Mouse (Mus musculus) kidney, adult 18-20 months (tissue): ENCODE data around the gene Klf11.
"Not testable (repeated sequence)": the region's sequence is repeated elsewhere in the genome, so short reads cannot be mapped to it uniquely, and the experiment has no call there.

Source experiments
- DNase-seq: peaks from one replicate; pipeline ENCODE4 v3.0.0; 2021

Klf11 gene

DNA sequence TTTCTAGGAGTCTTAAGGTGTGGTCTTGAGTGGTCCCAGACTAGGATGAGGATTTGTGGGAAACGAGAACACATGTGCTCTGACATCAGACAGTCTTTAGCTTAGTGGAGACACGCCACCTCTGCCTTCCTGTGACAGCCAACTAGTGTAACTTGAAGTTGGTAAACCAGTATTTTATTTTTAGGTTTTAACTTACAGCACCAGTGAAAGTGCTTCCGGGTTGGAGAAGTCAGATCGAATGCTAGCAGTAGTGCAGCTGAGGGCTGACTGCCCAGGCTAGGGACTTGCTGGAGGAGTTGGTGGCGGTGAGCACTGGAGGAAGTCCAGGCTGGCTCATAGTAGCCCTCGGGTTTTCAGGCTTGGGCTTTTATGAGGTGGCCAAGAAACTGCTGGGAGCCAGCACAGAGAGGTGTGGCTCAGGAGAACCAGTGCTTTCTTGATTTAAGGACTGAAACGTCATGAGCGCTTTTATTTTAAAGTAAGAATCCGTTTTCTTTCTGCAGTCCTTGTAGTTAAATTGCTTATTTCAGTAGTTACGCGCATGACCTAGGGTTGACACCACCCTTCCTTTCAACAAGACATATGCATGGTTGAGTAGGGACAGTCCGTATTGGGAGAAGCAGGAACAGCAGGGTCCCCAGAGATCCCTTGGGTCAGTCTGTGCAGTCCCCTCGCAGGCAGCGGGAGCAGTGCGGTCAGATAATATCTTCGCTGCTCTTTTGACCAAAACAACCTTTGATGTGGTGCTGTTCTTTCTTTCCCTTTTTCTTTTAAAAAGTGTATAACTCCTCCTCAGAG, 3.2 kb downstream of the Klf11 start:
- DNase-seq = no peak

DNA sequence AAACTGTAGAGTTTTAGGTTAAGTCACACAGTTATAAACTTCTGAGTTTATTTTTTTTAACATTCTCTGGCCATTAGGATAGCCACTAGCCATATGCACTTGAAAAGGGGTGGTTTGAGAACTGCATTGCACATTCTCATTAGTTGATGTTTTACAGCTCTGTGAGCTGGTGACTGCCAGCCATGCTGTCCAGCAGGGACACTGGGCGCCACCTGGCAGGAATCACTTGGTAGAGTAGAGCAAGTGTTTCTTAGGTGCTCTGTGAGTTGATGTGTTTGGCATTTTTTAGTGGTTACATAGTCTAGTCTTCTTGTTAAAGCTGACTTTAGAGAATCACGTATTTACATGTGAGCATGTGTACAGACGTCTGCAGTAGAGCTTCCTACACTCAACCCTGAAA, 5.4 kb downstream of the Klf11 start:
- no peak for DNase-seq

DNA sequence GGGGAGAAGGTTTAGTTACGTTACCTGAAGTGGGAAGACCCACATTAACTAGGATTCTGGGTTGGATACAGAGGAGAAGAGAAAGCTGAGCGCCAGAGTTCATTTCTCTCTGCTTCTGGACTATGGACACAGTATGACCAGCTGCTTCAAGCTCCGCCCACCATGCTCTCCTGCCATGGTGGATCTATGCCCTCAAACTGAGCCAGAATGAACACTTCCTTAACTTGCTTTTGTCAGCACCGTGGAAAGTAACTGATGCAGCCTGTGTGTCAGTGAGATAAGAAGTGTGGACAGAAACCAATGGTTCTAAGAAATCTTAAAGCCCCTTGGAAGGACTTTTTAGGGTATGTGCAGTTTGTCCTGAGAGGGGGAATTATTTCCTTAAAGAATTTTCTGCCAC, 7.9 kb downstream of the Klf11 start:
- no peak for DNase-seq

DNA sequence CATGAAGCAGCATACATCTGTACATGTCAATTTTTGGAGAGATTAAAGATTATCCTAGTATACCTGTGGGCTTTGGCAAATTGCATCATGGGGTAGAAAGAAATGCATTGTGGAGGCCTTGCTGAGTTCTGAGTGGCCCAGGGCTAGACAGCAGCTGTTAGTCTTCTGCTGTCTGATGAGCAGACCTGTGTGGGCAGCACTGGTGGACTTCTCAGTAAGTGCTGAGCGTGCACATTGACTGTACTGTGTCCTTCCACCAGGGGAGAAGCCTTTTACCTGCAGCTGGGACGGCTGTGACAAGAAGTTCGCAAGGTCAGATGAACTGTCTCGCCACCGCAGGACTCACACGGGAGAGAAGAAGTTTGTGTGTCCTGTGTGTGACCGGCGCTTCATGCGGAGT, 8.8 kb downstream of the Klf11 start:
- no peak for DNase-seq

DNA sequence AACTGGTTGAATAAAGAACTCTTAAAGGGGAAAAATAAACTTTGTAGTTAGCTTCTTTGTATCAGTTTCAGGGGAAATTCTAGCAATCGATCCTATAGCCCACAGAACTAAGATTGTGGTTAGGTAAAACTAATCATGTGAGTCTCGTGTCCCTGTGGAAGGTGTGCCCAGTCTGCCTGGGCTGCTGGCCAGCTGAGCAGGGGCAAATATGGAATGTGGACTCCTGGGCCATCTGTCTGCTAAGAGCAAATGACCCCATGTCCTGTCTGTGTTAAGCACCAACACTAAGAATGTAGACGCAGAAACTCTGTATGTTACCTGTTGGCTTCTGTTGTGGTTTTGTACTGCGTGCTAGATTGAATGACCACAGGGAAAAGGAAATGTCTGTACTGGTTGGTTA, 10.0 kb downstream of the Klf11 start:
- DNase-seq = peak; percentile 63

DNA sequence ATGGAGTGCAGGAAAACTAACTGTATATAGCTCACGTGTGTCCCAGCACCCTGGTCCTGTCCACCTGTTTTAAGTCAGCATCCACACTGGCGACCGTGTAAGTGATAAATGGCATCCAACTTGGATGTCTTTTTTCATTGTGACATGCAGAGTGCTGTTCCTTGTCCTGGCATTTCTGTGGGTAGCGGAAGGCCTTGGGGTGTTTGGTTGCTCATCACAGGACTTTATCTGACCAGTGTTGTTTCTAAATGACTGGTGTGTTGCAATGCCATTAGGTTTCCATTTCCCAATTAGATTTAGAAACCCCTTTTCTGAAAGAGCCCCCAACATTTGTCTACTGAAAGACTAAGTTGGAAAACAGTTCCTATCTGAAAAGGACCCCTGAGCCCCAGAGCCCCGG, 11.1 kb downstream of the Klf11 start:
- no peak for DNase-seq

DNA sequence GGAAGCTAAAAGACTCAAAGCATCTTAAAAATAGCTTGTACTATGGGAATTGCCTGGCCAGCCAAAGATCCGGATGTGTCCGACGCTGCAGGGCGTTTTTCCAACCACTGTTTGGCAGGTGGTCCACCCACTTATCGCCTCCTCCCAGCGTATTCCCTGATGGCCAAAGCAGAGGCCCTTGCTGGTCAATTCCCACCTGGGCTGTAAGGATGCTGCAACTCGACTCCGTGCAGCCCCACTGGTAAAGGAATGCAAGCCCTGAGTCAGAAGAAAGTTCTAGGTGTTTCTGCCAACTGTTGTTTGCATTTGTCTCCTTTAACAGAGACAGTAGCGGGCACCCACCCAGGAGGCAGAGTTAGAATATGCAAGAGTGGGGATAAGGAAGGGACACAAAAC, 29.0 kb downstream of the Klf11 start:
- peak; percentile 57 for DNase-seq

DNA sequence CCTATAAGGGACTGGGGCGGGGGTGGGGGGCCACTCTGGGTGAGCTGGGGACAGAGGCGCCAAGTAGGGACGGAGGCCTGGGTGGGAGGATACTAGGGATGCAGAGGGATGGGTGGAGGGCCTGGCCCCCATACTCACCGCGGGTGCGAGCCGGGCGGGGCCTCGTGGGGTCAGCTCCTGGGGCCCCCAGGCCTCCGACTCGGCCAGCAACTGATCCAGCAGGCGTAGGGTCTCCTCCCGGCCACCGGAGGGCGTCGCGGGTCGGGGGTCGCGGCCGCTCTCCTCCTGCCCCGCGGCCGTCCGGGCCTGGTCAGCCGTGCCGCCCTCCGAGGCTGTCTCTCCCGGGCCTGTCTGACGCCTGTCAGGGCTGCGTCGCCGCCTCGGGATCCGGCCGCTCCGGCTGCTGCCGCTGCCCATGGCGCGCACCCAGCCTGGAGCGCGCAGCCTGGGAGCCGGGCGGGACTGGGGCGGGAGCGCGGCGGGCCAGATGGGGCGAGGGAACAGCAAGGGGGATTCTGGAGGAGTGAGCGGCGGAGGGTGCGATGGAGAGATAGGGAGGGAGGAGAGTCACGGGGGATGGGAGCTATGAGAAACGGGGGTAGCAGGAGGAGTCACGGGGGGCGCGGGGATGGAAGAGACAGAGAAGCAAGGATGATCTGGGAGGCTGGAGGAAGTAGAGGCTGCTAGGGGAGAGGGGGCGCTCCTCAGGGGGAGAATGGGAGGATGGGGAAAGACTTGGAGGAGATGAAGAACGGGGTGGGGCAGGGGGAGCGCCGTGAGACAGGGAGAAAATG, 29.6 kb downstream of the Klf11 start:
- DNase-seq = peak; percentile 50

DNA sequence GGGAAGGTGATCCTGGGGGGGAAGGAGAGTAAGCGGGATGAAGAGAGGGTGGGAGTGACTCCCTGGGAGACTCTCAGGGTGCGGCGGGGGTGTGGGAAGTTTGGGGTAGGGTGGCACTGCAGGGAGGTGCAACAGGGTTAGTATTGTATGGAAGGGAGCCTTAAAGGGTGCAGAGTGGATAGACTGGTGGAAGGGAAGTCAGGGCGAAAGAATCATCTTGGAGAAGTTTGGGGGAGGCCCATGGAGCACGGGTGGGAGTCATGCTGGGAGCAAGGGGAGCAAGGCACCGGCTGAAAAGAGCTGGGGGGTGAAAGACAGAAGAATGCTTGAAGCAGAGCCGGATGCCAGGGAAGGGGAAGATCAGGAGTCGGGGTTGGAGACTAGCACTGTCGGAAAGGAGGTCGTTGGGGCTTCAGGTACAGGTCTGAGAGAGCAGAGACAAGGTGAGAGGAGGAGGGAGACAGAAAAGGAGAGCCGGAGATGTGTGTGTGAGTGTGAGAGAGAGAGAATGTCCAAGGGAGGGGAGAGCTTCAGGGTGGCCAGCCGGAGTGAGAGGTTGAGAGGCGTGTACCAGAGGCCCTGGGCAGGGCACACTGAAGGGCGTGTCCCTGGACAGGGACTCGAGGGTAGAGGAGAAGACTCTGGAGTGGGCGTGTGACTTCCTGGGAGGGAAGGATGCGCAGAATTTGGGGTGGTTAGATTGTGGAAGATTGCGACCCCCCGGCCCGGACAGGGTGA, 30.4 kb downstream of the Klf11 start, which contains the start of gene Cys1:
TSS of gene Cys1 (minus strand) at position 528 of the 738 bp plus-strand sequence.
- DNase-seq = peak; percentile 82

DNA sequence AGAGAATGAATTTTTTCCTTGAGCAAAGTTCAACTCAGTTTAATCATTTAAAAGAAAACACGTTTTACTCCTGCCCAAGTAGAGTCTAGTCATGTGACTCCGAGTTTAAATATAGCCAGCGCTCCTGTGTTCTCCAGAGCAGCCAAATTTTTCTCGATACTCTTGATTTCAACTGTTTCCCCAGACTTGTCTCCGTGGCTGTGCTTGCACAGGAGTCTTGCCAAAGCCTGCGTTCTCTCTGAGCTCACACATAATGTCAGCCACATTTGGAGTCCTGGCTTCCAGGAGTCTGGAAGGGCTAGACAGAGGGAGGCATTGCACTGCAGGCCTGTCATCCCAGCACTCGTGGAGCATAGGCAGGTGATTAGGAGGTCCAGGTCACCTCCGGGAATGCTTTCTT, 31.5 kb downstream of the Klf11 start:
- DNase-seq = peak; percentile 80

DNA sequence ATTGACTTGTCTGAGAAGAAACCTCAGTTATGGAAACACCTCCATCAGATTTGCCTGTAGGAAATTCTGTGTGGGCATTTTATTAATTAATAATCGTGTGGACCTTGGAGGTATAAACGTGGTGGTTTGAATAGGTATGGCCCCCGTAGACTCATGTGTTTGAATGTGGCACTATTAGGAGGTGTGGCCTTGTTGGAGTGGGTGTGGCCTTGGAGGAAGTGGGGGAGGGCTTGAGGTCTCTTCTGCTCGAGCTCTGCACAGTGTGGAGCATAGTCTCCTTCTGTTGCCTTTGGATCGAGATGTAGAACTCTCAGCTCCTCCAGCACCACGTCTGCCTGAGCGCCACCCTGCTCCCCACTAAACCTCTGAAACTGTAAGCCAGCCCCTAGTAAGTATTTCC, 32.4 kb downstream of the Klf11 start:
- DNase-seq = peak; percentile 60

DNA sequence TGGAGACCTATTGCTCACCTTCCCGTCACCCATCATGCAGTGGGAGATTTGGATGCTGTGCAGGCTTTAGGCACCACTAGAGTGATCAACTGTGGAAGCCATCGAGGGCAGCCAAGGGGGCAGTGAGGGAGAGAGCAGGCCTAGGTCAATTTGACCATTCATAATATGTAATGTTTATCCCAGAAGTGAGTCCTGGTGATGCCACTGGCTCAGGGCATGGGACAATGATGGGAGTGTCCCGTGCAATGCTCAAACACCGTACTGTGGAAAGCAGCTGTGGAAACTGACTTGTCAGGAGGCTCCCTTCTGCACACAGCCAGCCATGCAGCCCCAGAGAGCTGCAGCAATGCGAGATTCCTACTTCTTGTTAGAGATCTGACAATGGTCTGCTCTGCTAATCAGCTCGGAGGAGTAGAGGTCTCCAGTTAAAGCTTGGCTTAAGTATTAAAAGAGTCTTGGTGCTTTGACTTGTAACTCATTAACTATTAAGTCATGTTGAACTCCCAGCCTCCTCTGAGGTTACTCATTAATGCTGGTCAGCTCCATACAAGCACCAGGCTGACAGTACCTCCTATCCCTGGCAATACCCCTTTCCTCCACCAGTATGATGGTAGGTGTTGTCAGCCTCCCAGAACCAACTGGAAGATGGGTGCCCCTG, 35.1 kb downstream of the Klf11 start:
- DNase-seq = peak; percentile 68

DNA sequence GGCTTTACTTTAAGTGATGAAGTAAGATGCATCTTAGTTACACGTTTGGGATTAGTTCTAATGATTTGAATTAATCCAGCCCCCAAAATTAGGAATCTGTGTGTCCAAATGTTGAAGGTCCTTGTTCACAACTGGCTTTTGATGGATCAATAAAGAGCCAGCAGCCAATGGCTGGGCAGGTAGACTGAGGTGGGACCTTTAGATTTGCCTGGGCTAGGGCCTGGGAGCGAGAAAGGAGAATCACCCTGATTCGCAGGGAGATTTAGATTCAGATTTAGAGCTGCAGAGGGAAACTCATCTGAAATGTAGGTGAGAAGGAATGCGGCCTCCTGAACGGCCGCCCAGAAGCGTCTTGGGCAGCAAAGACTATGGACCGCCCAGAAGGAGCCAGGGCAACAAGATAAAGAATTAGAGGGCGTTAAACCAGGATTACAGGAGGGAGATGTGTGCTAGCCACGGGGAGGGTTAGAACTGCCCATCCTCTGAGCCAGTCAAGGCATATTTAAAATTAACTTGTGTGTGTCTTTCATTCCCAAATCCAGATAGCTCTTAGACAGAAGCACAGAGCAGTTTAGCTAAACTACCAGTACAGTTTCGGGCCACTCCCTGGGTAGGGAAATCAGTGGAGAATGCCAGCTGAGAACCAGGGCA, 35.7 kb downstream of the Klf11 start:
- peak; percentile 52 for DNase-seq

DNA sequence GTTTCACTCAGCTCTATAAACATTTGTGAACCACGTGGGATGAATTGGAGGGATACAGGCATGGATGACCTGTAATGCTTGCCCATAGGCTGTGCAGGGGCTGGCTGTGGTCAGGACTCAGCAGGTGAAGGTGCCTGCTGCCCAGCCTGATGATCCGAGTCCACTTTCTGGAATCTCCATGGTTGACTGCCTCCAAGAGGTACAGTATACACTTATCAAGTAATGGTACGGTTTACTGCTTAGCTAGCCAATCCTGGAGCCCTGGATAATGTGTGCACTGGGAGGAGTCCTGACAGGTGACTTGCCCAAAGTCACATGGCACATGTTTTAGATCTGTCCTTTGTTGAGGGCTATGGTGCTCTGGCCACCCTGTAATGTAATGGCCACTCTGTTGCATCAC, 39.3 kb downstream of the Klf11 start:
- peak; percentile 52 for DNase-seq

DNA sequence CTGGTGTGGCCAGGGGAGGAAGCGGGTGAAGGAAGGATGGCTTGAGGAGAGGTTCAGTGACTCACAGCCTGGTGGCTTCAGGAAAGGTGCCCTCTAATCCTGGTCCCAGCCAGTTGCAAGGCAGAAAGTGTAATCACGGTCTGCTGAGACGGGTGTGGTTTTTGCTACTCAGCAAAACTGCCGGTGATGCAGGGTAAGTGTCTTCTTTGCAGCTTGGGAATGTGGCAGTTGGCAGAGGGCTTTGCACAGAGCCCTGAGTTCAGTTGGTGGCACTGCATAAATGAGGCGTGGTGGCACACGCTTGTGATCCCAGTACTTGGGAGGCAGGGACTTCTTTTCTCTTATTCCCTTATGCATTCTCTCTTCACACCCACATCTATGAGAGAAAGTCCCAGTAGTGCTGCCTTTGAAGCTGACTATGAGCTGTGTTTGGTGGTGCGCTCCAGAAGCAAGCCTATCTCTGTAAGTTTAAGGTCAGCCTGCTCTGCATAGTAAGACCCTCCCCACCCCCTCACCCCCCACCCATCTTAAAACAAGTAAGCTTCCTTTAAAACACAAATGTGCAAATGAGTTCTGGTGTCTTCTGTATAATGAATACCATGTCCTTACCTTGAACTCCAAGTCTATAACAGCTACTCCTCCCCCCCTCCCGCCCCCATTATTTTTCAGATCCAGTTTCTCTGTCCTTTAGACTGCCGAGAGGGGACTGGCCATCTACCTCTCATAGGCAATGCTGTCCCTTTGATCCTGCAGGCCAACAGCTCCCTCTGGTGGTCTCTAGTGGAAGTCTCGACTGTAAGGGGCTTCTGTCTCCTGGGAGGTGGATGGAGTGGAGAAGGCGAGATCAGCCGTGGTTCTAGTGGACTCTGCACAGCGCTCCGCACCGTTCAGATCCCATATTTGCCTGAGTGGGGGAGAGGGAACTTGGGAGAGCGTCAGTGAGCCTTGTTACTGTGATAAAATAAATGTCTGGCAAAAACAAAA, 45.7 kb downstream of the Klf11 start:
- peak; percentile 90 for DNase-seq

DNA sequence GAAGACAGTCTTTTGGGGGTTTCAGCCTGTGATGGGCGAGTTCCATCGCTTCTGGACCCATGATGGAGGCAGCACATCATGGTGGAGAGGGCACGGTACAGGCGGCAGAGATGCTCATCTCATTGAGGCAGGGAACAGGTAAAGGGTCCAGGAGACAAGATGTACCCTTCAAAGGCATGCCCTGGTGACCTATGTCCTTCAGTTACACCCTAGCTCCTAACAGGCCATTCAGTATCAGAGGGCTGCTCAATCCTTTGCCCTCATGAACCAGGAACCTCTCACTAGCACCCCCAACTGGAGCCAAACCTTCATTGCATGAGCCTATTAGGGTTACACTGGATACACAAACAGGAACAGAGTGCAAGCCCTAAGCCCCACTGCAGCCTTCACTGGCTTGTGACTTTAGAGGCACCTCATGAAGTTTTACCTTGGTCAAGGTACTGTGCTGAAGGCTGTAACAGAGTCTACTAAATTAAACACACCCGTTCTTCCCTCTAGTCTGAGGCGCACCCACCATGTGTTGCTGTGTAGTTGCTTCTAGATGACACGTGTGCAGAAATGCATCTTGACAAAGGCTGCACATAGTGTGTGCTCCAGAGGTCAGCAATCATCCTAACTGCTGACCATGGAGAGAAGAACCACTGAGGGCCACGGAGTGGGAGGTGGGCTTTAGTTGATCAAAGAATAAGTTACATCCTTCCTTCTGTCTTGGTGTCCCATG, 46.6 kb downstream of the Klf11 start:
- DNase-seq = no peak

DNA sequence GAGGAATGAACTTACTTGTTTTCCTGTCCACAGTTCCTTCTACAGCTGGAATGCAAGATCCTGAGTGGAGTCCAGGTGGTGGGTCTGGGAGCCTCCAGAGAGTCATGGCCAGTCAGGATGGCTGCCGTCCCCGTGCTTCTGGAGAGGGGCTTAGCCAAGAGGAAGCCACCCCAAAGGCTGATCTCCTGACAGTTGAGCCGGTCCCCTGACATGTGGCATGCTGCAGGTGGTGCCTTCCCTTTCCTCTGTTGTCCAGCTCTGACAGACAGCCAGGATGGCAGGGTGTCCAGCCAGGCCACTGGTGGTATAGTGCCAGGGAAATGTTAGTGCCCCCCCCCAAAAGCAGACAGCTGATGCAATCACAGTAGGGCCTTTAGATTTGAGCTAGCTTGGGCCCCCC, 47.4 kb downstream of the Klf11 start:
- DNase-seq = no peak

DNA sequence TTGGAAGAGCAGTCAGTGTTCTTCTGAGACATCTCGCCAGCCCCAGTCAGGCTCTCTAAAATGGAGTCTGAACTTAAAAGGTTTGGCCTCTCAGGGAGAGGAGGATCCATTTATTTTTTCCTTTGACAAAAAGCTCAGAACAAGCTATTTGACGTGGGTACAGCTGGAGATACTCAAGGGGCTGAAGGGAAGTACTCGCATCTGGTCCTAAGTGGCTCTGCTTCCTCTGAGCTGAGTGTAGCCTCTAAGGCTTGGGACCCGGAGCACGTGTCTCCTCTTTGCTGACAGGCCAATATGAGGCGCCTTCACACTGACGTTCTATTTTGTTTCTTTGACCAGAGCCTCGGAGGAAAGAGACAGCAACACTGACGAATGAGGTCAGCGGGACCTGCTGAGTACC, 48.5 kb downstream of the Klf11 start:
- no peak for DNase-seq

DNA sequence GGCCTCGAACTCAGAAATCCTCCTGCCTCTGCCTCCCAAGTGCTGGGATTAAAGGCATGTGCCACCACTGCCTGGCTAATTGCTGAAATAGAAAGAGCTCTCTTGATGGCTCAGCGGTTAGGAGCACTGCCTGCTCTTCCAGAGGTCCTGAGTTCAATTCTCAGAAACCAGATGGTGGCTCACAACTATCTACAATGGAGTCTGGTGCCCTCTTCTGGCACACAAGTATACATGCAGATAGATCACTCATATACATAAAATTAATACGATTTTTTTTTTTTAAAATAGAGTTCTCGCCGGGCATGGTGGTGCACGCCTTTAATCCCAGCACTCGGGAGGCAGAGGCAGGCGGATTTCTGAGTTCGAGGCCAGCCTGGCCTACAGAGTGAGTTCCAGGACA, 50.5 kb downstream of the Klf11 start:
- DNase-seq = not testable (repeated sequence)

DNA sequence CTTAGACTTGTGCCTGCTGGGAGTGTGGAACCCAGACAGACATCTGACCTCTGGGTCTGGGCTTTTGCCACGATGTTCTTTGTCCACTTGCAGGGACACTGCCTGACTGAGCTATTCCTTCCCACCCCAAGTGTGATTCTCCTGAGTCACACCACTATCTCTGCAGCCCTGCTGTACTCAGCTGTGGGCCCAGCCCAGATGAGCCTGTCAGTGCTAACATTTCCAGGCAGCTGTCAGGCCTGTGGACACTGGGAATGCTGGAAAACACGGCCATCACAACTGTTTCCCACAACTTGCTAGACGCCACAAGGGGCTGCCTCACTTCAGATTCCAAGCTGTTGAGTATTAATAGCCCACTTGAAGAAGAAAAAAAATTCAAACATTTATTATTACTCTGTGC, 51.9 kb downstream of the Klf11 start:
- no peak for DNase-seq
